Mouse (Mus musculus) brain, embryonic 14.5 days (tissue): Measurements from ENCODE around the gene Ankrd9. TPM values are rescaled to one million over a fixed set of nuclear protein-coding genes. Genes with fewer than 3 reads are reported as not detected.

ENCODE experiments used
- DNase-seq: peaks from one replicate; pipeline ENCODE4 v3.0.0-alpha.2; 2011; ENCODE audit warnings: low read depth
- CTCF ChIP-seq: fragments of 200-500 bp; IDR thresholded peaks from 2 replicates; pipeline ENCODE4 v1.5.1; 2012; ENCODE audit warnings: inconsistent platforms, mild to moderate bottlenecking, moderate library complexity, borderline replicate concordance; ENCODE audit not compliant: insufficient read depth, insufficient read length; ENCODE audit errors: extremely low read depth
- POLR2A ChIP-seq: fragments of 200-500 bp; IDR thresholded peaks from 2 replicates; pipeline ENCODE4 v1.6.1; 2012; ENCODE audit warnings: mild to moderate bottlenecking, inconsistent platforms, borderline replicate concordance; ENCODE audit not compliant: poor library complexity, insufficient read depth, insufficient read length, severe bottlenecking; ENCODE audit errors: extremely low read depth
- polyA plus RNA-seq: library from polyadenylated mRNA; depleted of rRNA; stranded (reverse); fragments of >200 nt; gene quantifications from 2 replicates; pipeline ENCODE4 v1.2.3, GENCODE M21; 2012; rRNA removed

The Ankrd9 gene
- polyA plus RNA-seq, 1 experiment: 8.5 TPM

GRCm38 (mm10) chr12:110950151-110950550, 28.7 kb downstream of the Ankrd9 start:
- no peak for DNase-seq
- TF ChIP-seq CTCF (no peak), POLR2A (no peak)

GRCm38 (mm10) chr12:110949410-110949809, 29.4 kb downstream of the Ankrd9 start:
- TF ChIP-seq CTCF (no peak), POLR2A (no peak)
- DNase-seq: no peak

GRCm38 (mm10) chr12:110948910-110949201, 30.0 kb downstream of the Ankrd9 start:
- TF ChIP-seq CTCF (no peak), POLR2A (no peak)
- no peak for DNase-seq

- no peak for DNase-seq
- TF ChIP-seq CTCF: no peak
- TF ChIP-seq POLR2A: no peak
Observed at GRCm38 (mm10) chr12:110948082-110948909, 30.5 kb downstream of the Ankrd9 start.

GRCm38 (mm10) chr12:110946216-110946615, 32.6 kb downstream of the Ankrd9 start:
- no peak for DNase-seq
- no peak for TF ChIP-seq POLR2A
- no peak for TF ChIP-seq CTCF

GRCm38 (mm10) chr12:110940869-110941268, 38.0 kb downstream of the Ankrd9 start:
- TF ChIP-seq CTCF (no peak), POLR2A (no peak)
- DNase-seq: no peak

GRCm38 (mm10) chr12:110939385-110939784, 39.5 kb downstream of the Ankrd9 start:
- no peak for TF ChIP-seq POLR2A
- no peak for TF ChIP-seq CTCF

GRCm38 (mm10) chr12:110937496-110937895, 41.3 kb downstream of the Ankrd9 start:
- TF ChIP-seq POLR2A (no peak), CTCF (no peak)
- DNase-seq: no peak

More at GRCm38 (mm10) chr12:110939385-110939784, 39.5 kb downstream of the Ankrd9 start:
- no peak for DNase-seq

GRCm38 (mm10) chr12:110935983-110936620, 42.7 kb downstream of the Ankrd9 start:
- peak; percentile 90 for DNase-seq
- TF ChIP-seq POLR2A (no peak), CTCF (peak; percentile 91)

- no peak for TF ChIP-seq POLR2A
- no peak for DNase-seq
Observed at GRCm38 (mm10) chr12:110932820-110933219, 46.0 kb downstream of the Ankrd9 start.

Other genes with a start within 250 kb of the Ankrd9 start
- 28.6 and 31.2 TPM in 2 replicates for gene Wdr20, start 241.1 kb downstream of the Ankrd9 start, polyA plus RNA-seq
- 11.1 and 12.1 TPM in 2 replicates for gene Mok, start 138.1 kb downstream of the Ankrd9 start, polyA plus RNA-seq
- 3.7 and 4.1 TPM in 2 replicates for gene Zfp839, start 128.8 kb downstream of the Ankrd9 start, polyA plus RNA-seq
- 70.0 and 78.0 TPM in 2 replicates for gene Cinp, start 89.9 kb downstream of the Ankrd9 start, polyA plus RNA-seq
- gene Tecpr2, start 89.8 kb downstream of the Ankrd9 start, polyA plus RNA-seq: 16.5 and 18.3 TPM in 2 replicates
- gene Rcor1, start 60.3 kb upstream of the Ankrd9 start, polyA plus RNA-seq: 14.9 and 19.1 TPM in 2 replicates
- gene Traf3, start 187.3 kb upstream of the Ankrd9 start, polyA plus RNA-seq: 33.3 and 43.8 TPM in 2 replicates
- 0.20 and 0.29 TPM in 2 replicates for gene 4930595D18Rik, start 205.5 kb upstream of the Ankrd9 start, polyA plus RNA-seq